Mouse (Mus musculus) layer of hippocampus, postnatal 10 days (tissue): Measurements from ENCODE around the gene Arid3b. TPM values are rescaled to one million over a fixed set of nuclear protein-coding genes. Genes with fewer than 3 reads are reported as not detected.

Experiments used
- DNase-seq, 2 experiments: peaks; one replicate each; pipeline ENCODE4 v3.0.0; 2021; ENCODE audit warnings: low spot score in 2 of 2
- total RNA-seq, 2 experiments: library from RNA; stranded (reverse); gene quantifications; 2 replicates each; pipeline ENCODE4 v1.2.3; 2021

The Arid3b gene
- total RNA-seq, 2 experiments from 2014 or later: 10.0 to 11.8 TPM

- DNase-seq: peak; percentile 84 to 89
These were observed 5.1 kb downstream of the Arid3b start for GRCm38 (mm10) chr9:57831267-57832082.

- DNase-seq: no peak
These were observed 6.6 kb downstream of the Arid3b start for GRCm38 (mm10) chr9:57829812-57830557.

GRCm38 (mm10) chr9:57823397-57823796 lies 13.2 kb downstream of the Arid3b start:
- DNase-seq: no peak

GRCm38 (mm10) chr9:57822812-57823211 lies 13.8 kb downstream of the Arid3b start:
- DNase-seq: no peak

- no peak for DNase-seq
These were observed 16.2 kb downstream of the Arid3b start for GRCm38 (mm10) chr9:57820186-57821080.

- no peak for DNase-seq
These were observed 19.3 kb downstream of the Arid3b start for GRCm38 (mm10) chr9:57817220-57817667.

- no peak for DNase-seq
These were observed 21.7 kb downstream of the Arid3b start for GRCm38 (mm10) chr9:57814866-57815265.

GRCm38 (mm10) chr9:57814014-57814413 lies 22.6 kb downstream of the Arid3b start:
- DNase-seq: no peak

- DNase-seq: no peak
These were observed 24.5 kb downstream of the Arid3b start for GRCm38 (mm10) chr9:57811793-57812733.

GRCm38 (mm10) chr9:57810691-57811090 lies 25.9 kb downstream of the Arid3b start:
- DNase-seq: no peak

GRCm38 (mm10) chr9:57808771-57809310 lies 27.8 kb downstream of the Arid3b start:
- no peak for DNase-seq

GRCm38 (mm10) chr9:57807174-57807651 lies 29.4 kb downstream of the Arid3b start:
- no peak for DNase-seq

- no peak for DNase-seq
These were observed 30.5 kb downstream of the Arid3b start for GRCm38 (mm10) chr9:57806066-57806481.

- DNase-seq: no peak
These were observed 31.4 kb downstream of the Arid3b start for GRCm38 (mm10) chr9:57805087-57805737.

GRCm38 (mm10) chr9:57803839-57804238 lies 32.8 kb downstream of the Arid3b start:
- no peak for DNase-seq

- no peak for DNase-seq
These were observed 33.5 kb downstream of the Arid3b start for GRCm38 (mm10) chr9:57803047-57803446.

GRCm38 (mm10) chr9:57800325-57800975 lies 36.1 kb downstream of the Arid3b start:
- DNase-seq: no peak

- DNase-seq: no peak
These were observed 37.8 kb downstream of the Arid3b start for GRCm38 (mm10) chr9:57798725-57799253.
